Mouse (Mus musculus) left cerebral cortex, postnatal 4 days (tissue): ENCODE measurements at regions not wholly inside any gene's neighbourhood (a gene's known extent, or its start where the extent isn't known, plus 50 kb on each side); places are given as distances from the start of the nearest gene placed in this dataset.
A peak's percentile ranks its signal among the peaks of the same experiment; 100 is the strongest.

ENCODE experiments used
- DNase-seq: peaks from one replicate; pipeline ENCODE4 v3.0.0-alpha.2; 2022
- intact Hi-C: fragments of 180-260 bp; cut with DNase I; formaldehyde crosslinking; loops from one replicate; pipeline ENCODE4 v1.15.1; 2025

- intact Hi-C loops, result no loop called here
- no peak for DNase-seq
Measured at GRCm38 (mm10) chr5:111829891-111830290, 96.2 kb downstream of the Gm26897 start.

DNA sequence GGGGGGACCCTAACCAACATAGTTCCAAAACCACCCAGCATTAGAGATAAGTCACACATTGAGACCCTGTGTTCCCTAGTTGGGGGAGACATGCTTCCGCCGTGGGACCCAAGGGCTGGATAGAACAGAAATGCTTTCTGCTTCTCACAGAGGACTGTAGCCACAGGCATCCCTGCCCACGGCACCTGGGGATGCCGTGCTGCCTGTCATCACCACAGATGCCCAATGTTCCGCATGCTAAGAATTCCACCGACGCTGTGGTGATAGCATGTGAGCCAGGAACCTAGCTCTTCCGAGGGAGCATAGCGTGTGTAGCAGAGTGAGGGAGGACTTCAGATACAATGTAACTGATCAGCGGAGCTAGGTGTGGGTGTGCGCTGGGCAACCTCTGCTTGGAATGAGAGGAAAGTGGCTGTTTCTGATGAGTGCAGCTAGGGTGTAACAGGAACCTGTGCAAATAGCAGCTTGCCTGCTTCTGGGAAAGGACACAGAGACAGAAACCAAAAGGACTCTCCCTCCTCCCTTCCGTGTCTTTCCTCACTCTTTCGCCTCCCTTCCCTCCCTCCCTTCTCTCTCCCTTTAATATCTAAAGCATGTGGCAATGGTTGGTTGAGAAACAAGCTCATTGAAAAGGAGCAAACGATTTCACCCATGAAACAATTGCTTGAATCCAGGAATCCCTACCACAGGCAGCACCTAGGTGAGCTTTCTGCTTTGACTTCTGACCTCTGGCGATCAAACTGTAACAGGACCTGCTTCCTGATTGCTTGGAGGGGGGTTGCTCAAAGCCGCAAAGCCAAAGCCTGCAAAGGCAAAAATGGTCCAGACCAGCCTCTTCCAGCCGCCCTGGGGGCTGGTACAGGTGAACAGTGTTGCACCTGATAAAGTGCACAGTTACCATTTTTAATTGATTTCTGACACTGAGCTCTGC, 102.3 kb downstream of the Gm26897 start:
- intact Hi-C loops, result no loop called here
- DNase-seq, result no peak

DNA sequence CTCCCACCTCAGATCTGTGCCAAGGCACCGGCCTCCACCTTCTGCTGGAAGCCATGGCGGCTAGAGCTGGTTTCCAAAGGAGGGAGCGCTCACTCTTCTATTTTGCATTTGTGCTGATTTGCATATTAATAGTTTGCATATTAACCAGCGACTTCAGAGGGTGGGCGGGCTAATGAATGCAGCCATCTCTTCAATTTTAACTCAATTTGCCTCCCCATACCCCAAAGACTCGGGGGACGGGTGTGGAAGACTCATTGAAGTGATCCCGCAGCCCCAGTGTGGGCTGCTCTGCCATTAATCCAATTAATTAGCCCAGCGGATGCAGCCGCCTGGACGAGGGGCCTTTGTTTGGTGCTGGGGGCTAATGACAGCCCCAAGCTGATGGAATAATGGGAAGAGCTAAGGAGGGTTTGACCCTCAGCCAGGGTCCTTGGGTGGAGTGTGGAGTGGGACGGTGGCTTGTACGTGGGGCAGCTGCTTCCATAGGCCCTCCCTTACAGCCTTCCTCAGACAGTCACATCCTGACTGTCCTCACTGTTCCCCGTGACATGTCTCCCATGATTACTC, 103.0 kb downstream of the Gm26897 start:
- intact Hi-C loops, result no loop called here
- no peak for DNase-seq

- no peak for DNase-seq
- intact Hi-C loops, result loop anchor here (10.0 kb wide), 1 partner anchor 428 kb away; the partner anchor contains the start of gene Mn1
Measured at GRCm38 (mm10) chr5:111842461-111842860, 108.7 kb downstream of the Gm26897 start.

DNA sequence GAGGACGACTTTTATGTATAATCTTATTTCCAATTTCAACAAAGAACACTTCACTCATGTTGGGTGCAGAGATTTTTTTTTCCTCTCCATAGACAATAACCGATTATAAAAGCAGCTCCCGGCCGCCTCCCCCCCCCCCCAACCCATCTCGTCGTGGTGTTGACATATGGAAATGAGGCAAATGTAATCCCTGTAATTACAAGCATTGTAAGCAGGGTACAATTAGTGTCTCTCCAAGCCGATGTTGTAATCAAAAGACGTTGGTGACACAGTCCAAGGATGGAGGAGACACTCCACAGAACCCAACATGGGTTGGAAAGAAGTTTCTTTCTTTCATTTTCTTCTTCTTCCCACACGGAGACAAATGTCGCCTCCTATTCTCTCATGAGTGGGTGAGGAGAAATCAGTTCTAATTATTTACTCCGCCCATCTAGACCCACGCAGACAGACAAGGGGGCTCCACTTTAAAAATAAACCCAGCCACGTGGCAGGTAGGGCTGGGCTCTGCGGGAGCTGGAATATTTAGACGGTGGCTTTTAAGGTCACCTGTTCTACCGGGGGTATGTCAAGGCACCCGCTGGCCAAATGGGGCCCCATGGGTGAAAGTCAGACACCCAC, 110.0 kb downstream of the Gm26897 start:
- no peak for DNase-seq

DNA sequence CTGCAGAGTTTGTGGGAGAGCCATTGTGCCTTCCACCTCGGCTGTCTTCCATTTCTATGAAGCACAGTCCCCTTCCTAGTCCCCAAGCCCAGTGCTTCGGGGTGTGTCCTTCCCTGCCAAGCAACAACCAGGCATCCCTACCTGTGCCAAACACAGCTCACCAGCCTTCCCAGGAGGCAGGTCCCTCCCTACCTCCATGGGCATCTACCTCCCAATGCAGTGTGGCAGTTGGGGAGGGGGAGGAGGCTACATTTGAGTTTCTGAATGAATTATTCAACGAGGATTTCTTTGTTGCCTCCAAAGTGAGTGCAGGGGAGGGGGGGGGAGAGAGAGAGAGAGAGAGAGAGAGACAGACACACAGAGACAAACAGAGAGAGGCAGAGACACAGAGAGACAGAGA, 110.8 kb downstream of the Gm26897 start:
- intact Hi-C loops, result loop anchor here (10.0 kb wide), 1 partner anchor 430 kb away; the partner anchor contains the start of gene Mn1
- DNase-seq, result no peak

More for the DNA sequence above, 110.0 kb downstream of the Gm26897 start:
- intact Hi-C loops, result loop anchor here (10.0 kb wide), 1 partner anchor 429 kb away; the partner anchor contains the start of gene Mn1

- no peak for DNase-seq
- intact Hi-C loops, result loop anchor here (10.0 kb wide), 1 partner anchor 434 kb away; the partner anchor contains the start of gene Mn1
Measured at GRCm38 (mm10) chr5:111848917-111849316, 115.2 kb downstream of the Gm26897 start.

GRCm38 (mm10) chr5:111852682-111853081, 119.0 kb downstream of the Gm26897 start:
- intact Hi-C loops, result loop anchor here (10.0 kb wide), 1 partner anchor 88 kb away; no protein-coding TSS in a partner anchor
- no peak for DNase-seq

DNA sequence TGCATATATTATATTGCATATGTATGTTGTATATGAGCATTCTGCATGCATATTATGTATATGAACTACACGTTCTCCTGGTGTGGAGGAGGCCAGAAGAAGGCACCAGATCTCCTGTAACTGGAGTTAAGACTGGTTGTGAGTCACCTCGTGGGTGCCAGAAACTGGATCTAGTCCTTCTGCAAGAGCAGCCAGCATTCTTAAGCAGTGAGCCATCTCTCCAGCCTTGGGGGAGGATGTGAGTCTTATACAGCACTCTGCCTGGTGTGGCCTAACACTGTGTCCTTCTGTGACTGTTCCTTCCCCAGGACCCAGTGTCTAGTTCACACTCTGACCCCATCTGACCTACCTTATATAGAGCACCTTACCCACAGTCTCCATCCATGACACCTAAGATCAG, 121.6 kb downstream of the Gm26897 start:
- intact Hi-C loops, result loop anchor here (10.0 kb wide), 1 partner anchor 91 kb away; no protein-coding TSS in a partner anchor
- no peak for DNase-seq

- intact Hi-C loops, result loop anchor here (10.0 kb wide), 1 partner anchor 92 kb away; no protein-coding TSS in a partner anchor
- no peak for DNase-seq
Measured at GRCm38 (mm10) chr5:111857200-111857599, 123.5 kb downstream of the Gm26897 start.

- intact Hi-C loops, result no loop called here
- DNase-seq, result no peak
Measured at GRCm38 (mm10) chr5:111860436-111860835, 126.7 kb downstream of the Gm26897 start.

DNA sequence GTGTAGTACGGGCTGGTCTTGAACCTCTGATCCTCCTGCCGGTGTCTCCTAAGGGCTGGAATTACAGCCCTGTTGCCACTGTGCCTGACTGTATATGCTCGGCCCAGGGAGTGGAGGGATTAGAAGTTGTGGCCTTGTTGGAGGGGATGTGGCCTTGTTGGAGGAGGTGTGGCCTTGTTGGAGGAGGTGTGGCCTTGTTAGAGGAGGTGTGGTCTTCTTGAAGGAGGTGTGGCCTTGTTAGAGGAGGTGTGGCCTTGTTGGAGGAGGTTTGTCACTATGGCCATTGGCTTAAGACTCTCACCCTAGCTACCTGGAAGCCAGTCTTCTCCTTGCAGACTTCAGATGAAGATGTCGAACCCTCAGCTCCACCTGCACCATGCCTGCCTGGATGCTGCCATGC, 128.6 kb downstream of the Gm26897 start:
- intact Hi-C loops, result no loop called here
- no peak for DNase-seq

DNA sequence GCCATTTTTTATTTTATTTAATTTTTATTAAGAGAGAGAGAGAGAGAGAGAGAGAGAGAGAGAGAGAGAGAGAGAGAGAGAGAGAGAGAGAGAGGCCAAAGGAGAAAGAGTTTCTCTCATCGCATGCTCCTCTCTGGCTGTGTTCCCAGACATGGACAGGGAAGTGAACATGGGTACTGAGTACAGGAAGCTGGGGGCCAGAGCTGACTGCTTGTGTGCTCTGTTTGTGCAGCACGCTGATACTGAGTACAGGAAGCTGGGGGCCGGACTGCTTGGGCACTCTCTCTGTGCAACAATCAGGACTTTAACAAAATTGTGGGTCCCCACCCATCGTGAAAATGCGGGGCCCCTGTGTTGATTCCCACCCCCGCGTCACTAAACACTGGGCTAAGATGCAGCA, 130.2 kb downstream of the Gm26897 start:
- no peak for DNase-seq
- intact Hi-C loops, result no loop called here

GRCm38 (mm10) chr5:111864606-111865005, 130.9 kb downstream of the Gm26897 start:
- no peak for DNase-seq
- intact Hi-C loops, result no loop called here

- DNase-seq, result no peak
- intact Hi-C loops, result no loop called here
Measured at GRCm38 (mm10) chr5:111869011-111869410, 135.3 kb downstream of the Gm26897 start.

DNA sequence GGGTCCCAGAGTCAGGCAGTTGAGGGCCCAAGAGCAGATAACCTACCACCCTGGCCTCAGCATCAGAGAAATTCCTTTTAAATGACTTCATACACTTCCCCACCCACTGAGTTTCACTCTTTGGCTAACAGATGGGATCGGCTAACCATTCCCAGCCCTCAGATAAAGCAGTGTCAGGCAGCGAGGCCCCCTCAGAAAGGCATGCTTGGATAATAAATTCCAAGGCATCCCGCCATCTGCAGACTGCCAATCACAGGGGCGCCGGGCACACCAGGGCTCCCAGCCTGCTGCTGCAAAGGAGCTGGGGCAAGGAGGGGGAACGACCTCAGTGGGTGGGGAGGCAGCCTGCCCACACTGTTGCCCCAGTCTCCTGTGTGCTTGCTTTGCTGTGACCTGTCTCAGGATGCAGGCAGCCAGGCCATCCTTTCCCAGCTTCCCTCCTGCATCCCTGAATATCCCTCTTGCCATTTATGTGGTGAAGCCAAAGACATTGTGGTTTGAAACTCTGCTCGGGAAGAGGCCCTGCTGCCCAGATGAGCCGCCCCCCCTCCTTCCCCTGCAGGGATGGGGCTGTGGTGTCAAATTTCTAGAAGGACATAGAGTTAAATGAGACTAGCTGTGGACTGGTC, 143.6 kb downstream of the Gm26897 start:
- intact Hi-C loops, result no loop called here
- DNase-seq, result peak; percentile 14

GRCm38 (mm10) chr5:111879044-111879443, 145.3 kb downstream of the Gm26897 start:
- no peak for DNase-seq
- intact Hi-C loops, result no loop called here

- DNase-seq, result no peak
- intact Hi-C loops, result no loop called here
Measured at GRCm38 (mm10) chr5:111880268-111880667, 146.5 kb downstream of the Gm26897 start.

GRCm38 (mm10) chr5:111881517-111881916, 147.8 kb downstream of the Gm26897 start:
- intact Hi-C loops, result no loop called here
- no peak for DNase-seq

DNA sequence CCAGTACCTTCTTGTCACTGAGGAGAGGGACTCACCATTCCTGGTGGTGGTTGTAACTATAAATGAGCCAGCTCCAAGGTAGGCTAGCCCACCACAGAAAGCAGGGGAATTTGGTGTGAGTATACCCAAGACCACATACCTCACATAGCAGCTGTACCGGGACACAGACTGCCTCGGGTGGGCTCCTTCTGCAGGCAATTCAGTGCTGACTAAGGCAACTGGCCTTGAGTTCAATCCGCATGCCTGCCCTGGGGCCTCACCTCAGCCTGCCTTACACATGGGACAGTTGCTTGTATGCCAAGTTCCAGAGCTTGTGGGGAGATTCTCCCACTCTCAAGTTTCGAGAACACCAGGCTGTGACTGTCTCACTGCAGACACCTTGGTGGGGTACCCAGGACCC, 153.6 kb downstream of the Gm26897 start:
- no peak for DNase-seq
- intact Hi-C loops, result no loop called here

DNA sequence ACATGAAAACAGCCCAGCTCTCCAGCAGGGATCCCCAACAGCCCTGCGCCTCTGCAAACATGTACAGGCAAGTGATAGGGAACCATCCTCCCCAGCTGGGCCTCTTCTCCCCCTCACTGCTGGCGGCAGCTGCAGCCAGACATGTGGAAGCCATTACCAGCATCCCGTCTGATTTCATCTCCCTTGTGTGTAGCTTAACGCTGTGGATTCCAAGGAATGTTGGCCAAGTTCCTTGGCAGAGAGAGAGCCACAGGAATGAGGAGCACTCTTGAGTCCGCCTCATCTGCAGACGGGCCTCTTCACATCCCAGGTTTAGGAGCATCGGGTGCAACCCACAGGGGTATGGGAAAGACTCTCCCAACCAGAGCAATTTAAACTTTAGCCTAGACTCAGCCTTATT, 157.1 kb downstream of the Gm26897 start:
- peak; percentile 12 for DNase-seq

More for the DNA sequence above, 157.1 kb downstream of the Gm26897 start:
- intact Hi-C loops, result no loop called here
